Mouse (Mus musculus) kidney, postnatal 14 days (tissue): ENCODE results near the gene Umodl1.

Experiments
- DNase-seq: peaks from one replicate; pipeline ENCODE4 v3.0.0; 2022; ENCODE audit warnings: mixed read lengths

The Umodl1 gene

GRCm38 (mm10) chr17:30954340-30954739, at the start of gene Umodl1:
Gene Umodl1 (plus strand): TSS chr17:30954640.
- DNase-seq, result no peak

- no peak for DNase-seq
These were observed 46.9 kb upstream of the Umodl1 start for GRCm38 (mm10) chr17:30907577-30907976.

GRCm38 (mm10) chr17:30910866-30911731, 43.3 kb upstream of the Umodl1 start:
- no peak for DNase-seq

- no peak for DNase-seq
These were observed 42.7 kb upstream of the Umodl1 start for GRCm38 (mm10) chr17:30911732-30912088.

GRCm38 (mm10) chr17:30912536-30912935, 41.9 kb upstream of the Umodl1 start:
- DNase-seq, result no peak

GRCm38 (mm10) chr17:30914264-30914663, 40.2 kb upstream of the Umodl1 start:
- DNase-seq, result no peak

- no peak for DNase-seq
These were observed 30.9 kb upstream of the Umodl1 start for GRCm38 (mm10) chr17:30923566-30923965.

- no peak for DNase-seq
These were observed 23.6 kb upstream of the Umodl1 start for GRCm38 (mm10) chr17:30930827-30931226.

GRCm38 (mm10) chr17:30932836-30933235, 21.6 kb upstream of the Umodl1 start:
- no peak for DNase-seq

GRCm38 (mm10) chr17:30935301-30935700, 19.1 kb upstream of the Umodl1 start:
- DNase-seq, result no peak

GRCm38 (mm10) chr17:30938554-30938953, 15.9 kb upstream of the Umodl1 start:
- peak; percentile 9 for DNase-seq

GRCm38 (mm10) chr17:30948382-30948781, 6.1 kb upstream of the Umodl1 start:
- peak; percentile 4 for DNase-seq

- peak; percentile 73 for DNase-seq
These were observed 3.7 kb upstream of the Umodl1 start for GRCm38 (mm10) chr17:30950780-30951179.

- DNase-seq, result no peak
These were observed 2.8 kb upstream of the Umodl1 start for GRCm38 (mm10) chr17:30951600-30951999.

- DNase-seq, result no peak
These were observed 7.6 kb downstream of the Umodl1 start for GRCm38 (mm10) chr17:30961936-30962592.

- DNase-seq, result no peak
These were observed 8.4 kb downstream of the Umodl1 start for GRCm38 (mm10) chr17:30962880-30963279.

- no peak for DNase-seq
These were observed 15.5 kb downstream of the Umodl1 start for GRCm38 (mm10) chr17:30969983-30970382.

GRCm38 (mm10) chr17:30971877-30972276, 17.4 kb downstream of the Umodl1 start:
- DNase-seq, result no peak

GRCm38 (mm10) chr17:30973332-30973731, 18.9 kb downstream of the Umodl1 start:
- peak; percentile 59 for DNase-seq

- DNase-seq, result no peak
These were observed 22.9 kb downstream of the Umodl1 start for GRCm38 (mm10) chr17:30977290-30977689.

- no peak for DNase-seq
These were observed 24.1 kb downstream of the Umodl1 start for GRCm38 (mm10) chr17:30978556-30978955.

- DNase-seq, result no peak
These were observed 29.1 kb downstream of the Umodl1 start for GRCm38 (mm10) chr17:30983521-30983920.

GRCm38 (mm10) chr17:30990254-30990653, 35.8 kb downstream of the Umodl1 start:
- DNase-seq, result peak; percentile 40

GRCm38 (mm10) chr17:30996296-30996695, 41.9 kb downstream of the Umodl1 start:
- no peak for DNase-seq
